Mouse (Mus musculus) embryonic fibroblast, embryonic 13.5 days (primary cell): ENCODE data around the gene Gm21904. TPM values are rescaled to one million over a fixed set of nuclear protein-coding genes. Genes with fewer than 3 reads are reported as not detected.
"Not testable (repeated sequence)": the region's sequence is repeated elsewhere in the genome, so short reads cannot be mapped to it uniquely, and the experiment has no call there.

Experiments used
- H3K27ac ChIP-seq: 2 replicates; pipeline ENCODE4 v1.5.1; 2012; ENCODE audit warnings: low read length, control low read depth, inconsistent platforms; ENCODE audit not compliant: insufficient read depth
- H3K4me1 ChIP-seq: 2 replicates; pipeline ENCODE4 v1.6.1; 2011; ENCODE audit warnings: low read length; ENCODE audit not compliant: control insufficient read depth, insufficient read depth
- H3K4me3 ChIP-seq: 2 replicates; pipeline ENCODE4 v1.5.1; 2011; ENCODE audit warnings: mild to moderate bottlenecking, control low read depth, low read length; ENCODE audit not compliant: insufficient read depth
- polyA plus RNA-seq: library from polyadenylated mRNA; stranded (reverse); fragments of >200 nt; gene quantifications from 2 replicates; pipeline ENCODE4 v1.2.4, GENCODE M21; 2011; ENCODE audit warnings: low read depth; ENCODE audit not compliant: missing spikeins, insufficient read length

Gene Gm21904
- not detected in 2 replicates for polyA plus RNA-seq

- not testable (repeated sequence) for H3K4me1 ChIP-seq, H3K4me3 ChIP-seq, H3K27ac ChIP-seq
Measured at GRCm38 (mm10) chrY:17846166-17846565, at the start of gene Gm21904. TSS of gene Gm21904 (minus strand) at chrY:17846266.

- not testable (repeated sequence) for H3K27ac ChIP-seq, H3K4me3 ChIP-seq, H3K4me1 ChIP-seq
Measured at GRCm38 (mm10) chrY:17874441-17874840, 28.4 kb upstream of the Gm21904 start, which contains the start of the genes Gm20772 and Gm20831. TSS of gene Gm20772 (plus strand) at chrY:17874741. TSS of gene Gm20831 (plus strand) at chrY:17874741.

Other genes with a start within 250 kb of the Gm21904 start
- gene Gm20772, start 28.5 kb upstream of the Gm21904 start, polyA plus RNA-seq = not detected in 2 replicates
- gene Gm20831, start 28.5 kb upstream of the Gm21904 start, polyA plus RNA-seq = not detected in 2 replicates
- not detected in 2 replicates for gene Srsy, start 91.1 kb upstream of the Gm21904 start, polyA plus RNA-seq
- not detected in 2 replicates for gene Gm21764, start 215.5 kb upstream of the Gm21904 start, polyA plus RNA-seq
- gene Ssty1, start 242.8 kb upstream of the Gm21904 start, polyA plus RNA-seq = not detected in 2 replicates